Mouse (Mus musculus): ENCODE measurements around the gene Mroh2a.

DNA sequence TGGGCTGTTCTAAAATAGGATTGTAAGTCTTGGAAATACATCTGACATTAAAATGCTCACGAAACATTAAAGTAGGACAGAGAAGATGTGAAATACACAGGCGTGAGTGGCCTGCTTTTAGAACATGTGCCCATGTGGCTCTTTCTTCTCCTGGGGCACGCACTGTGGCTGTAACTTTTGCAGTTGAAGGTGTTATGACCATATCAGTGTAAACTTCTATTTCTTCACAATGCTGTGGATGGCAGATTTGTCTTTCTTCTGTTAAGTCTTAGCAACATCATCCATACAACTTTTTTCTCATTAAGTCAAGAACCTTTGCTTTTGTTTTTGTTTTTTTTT, 62.0 kb downstream of the Mroh2a start:
- no peak for TF ChIP-seq HCFC1 (IDR thresholded peaks at IDR 0.05; ENCODE audit: borderline replicate concordance, insufficient read depth, low read length)
- no peak for TF ChIP-seq MAFK (IDR thresholded peaks at IDR 0.05; ENCODE audit: insufficient read depth, low read depth, low read length)
- no peak for TF ChIP-seq ZC3H11A (IDR thresholded peaks at IDR 0.05; ENCODE audit: borderline replicate concordance, low read depth, low read length)
- TF ChIP-seq ZNF384 (IDR thresholded peaks at IDR 0.05; ENCODE audit: low read depth, low read length): no peak

Measured in ES-E14 (cell line).